Mouse (Mus musculus): ENCODE measurements around the gene Dcaf15.

Gene Dcaf15

DNA sequence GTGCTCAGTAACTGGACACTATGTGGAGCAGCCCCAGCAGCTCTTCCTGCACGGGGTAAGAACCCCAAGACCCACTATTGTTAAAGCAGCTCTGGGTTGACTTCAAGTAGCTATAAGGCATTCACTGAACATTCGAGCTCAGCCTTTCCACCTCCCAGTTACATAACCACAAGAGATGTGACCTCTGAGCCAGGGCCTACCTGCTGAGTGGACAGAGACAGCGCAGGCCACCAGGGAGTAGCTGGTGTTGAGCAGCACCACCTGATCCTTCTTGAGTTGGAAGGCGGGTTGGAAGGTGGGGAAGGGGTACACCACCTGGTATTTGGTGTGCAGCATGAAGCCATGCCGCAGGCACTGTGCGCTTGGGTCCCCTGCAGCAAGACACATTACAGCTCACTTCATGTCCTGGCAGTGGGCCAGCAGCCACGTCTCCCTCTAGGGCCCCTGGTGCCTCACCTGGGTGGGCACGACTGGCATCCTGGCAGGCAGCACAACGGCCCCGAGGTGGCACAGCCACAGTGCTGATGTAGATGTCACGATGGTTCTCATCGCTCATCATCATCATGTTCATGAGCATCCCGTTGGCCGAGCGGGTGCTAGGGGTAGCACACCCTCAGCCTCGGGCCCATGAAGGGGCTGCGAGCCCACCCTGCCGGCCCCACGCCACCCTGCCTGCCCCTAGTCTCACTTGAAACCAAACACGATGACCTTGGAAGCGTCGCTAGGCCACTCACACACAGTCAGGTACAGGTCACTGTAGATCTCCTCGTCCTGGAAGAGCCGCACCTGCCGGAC is 2.9 kb downstream of the Dcaf15 start:
- DNase-seq (ENCODE audit: low spot score in 2 of 2), result peak in 1 of 2 experiments; percentile 16

DNA sequence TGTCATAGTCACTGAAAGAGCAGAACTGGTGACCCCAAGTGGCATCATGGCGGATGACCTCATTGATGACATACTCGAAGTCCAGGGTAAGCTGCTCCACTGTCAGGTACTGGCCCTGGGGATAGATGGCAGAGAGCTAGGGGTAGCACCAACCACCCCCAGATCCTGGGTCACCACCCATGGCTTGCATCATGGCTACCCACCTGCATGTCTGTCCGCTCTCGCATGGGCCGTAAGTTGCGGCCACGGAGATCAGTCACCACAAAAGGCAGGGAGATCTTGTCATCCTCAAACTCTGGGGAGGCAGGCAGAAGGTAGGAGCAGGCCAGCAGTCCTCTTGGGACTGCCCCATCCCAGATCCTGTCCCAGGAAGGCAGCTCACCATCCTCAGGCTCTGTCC is 6.2 kb downstream of the Dcaf15 start:
- DNase-seq (ENCODE audit: low spot score in 2 of 2), result no peak

DNA sequence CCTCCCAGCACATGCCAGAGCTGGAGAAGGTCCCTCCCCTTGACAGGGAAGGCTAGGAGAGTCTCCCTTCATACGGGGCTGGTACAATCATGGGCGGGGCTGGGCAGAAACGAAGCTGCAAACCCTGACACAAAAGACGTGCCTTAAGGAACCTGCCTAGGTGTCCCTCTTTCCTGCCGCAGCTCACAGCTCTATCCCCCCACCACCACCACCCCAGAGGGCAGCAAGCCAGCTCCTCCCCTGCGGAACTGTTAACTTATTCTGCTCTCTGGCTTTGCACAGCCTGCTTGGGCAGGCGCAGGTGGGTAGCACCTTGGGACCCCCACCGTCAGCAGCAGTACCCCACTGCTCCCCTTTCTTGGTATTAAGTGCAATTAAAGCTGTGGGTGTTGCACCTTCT is 8.5 kb downstream of the Dcaf15 start:
- peak in 1 of 2 experiments; percentile 6 for DNase-seq (ENCODE audit: low spot score in 2 of 2)

DNA sequence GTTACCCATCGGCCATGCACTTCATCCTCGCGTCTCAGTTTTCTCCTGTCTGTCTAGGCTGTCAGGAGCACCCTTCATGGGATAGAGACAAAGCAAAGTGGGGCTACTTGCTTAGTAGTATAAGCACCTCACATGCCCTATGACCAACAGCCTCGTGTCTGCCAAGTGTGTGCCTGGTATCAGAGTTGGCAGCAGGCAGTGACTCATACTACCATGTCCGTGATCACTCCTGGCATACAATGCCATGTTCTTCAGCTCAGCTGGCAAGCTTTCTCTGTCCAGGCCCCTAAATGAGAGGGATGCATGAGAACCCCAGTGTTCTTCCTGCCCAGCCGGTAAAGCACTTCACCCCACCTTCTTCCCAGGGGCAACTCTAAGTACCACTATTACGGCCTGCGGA is 14.0 kb downstream of the Dcaf15 start:
- DNase-seq (ENCODE audit: low spot score in 2 of 2), result no peak

DNA sequence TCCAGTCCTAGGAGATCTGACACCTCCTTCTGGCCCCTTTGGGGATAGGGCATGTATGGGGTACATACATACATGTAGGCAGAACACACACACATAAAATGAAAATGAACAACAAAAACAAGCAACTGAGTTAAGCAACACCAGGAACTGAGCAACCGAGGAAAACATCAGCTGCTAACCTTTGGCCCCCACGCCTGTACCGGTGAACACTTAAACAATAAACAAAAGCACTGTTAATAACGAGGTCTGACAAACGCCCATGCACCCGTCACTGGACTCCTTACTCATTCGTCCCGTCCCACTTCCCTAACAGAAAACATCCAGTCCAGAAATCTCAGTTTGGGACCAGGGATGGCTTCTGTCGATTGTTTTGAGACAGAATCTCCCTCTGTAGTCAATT is 15.3 kb downstream of the Dcaf15 start:
- DNase-seq (ENCODE audit: low spot score in 2 of 2), result no peak

DNA sequence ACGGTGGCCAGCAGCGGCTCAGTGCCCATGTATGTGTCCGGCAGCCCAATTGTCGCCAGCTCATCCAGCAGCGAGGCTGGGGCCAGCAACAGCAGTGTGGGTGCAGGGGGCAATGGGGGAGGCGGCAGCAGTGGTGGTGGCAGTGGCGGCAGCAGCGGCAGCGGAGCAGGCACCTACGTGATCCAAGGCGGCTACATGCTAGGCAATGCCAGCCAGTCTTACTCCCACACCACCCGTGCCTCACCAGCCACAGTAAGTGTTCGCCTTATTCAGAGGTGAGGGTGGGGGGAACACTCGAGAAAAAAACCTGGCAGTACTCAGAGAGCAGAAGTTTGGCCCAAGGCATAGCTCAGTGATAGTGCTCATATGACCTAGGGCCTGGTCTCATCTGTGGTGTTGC is 16.7 kb downstream of the Dcaf15 start:
- DNase-seq (ENCODE audit: low spot score in 2 of 2), result no peak

DNA sequence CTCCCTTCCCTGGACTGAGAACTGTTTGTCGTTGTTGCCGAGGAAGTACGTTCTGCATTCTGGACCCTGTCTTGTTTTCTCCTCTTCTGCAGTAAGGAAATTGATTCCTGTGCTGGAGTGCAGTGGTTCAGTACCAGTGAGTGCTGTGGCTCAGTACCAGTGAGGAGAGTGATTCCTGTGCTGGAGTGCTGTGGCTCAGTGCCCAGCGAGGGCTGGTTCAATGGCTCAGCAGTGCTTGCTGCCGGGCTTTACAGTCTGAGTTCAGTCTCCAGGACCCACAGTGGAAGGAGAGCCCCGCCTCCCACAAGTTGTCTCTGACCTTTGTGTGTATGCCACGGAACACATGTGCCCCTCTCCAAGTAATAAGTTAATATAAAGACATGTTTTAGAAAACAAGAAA is 17.4 kb downstream of the Dcaf15 start:
- DNase-seq (ENCODE audit: low spot score in 2 of 2), result no peak

DNA sequence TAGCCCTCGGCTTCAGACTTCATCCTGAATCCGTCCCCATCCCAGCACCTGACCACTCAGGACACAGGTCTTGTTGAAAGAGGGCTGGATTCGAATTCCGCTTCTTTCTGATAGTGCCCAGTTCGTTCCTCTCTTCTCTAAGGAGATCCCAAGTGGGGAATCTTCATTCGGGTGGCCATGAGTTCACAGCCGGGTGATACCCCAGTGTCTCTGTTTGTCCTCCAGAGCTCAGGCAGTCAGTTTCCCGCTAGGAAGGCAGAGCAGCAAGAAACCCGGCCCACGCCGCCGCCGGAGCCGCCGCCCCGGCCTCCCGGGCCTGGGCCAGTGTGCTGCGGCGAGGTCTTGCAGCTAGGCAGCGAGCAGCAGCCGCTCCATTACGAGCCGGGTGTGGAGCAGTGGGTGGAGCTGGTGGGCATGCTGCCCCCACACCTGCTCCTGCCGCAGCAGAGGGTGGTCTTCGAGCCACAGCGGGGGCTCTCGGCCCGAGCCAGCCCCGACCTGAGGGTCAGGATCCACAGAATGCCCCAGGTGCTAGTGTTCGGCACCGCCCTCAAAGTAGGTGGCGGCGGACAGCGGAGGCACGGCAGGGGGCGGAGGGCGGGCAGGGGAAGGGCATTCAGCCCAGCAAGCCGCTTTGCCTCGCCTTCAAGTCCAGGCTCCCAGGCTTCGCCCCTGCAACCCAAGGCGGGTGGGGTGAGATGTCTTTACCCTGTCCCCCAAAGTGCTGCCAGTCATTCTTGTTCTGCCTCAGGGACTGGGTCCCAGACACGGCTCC is 20.0 kb downstream of the Dcaf15 start:
- DNase-seq (ENCODE audit: low spot score in 2 of 2), result no peak

DNA sequence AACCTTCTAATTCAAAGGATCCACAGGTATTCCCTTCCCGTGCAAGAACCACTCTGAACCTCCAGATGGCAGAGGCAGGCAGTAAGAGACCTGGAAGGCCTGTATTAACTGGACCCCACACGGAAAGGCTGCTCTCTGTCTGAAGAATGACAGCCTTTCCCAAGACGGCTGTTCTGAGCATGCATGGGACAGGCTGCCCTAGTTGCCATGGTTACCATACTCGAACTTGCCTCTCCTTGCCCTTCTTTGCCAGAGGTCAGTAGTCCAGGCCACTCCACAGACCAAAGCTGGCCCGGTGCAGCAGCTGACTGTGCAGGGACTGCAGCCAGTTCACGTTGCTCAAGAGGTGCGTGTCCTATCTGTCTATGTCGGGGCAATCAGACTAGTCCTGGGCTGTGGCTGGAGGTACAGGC is 20.7 kb downstream of the Dcaf15 start:
- DNase-seq (ENCODE audit: low spot score in 2 of 2), result no peak

DNA sequence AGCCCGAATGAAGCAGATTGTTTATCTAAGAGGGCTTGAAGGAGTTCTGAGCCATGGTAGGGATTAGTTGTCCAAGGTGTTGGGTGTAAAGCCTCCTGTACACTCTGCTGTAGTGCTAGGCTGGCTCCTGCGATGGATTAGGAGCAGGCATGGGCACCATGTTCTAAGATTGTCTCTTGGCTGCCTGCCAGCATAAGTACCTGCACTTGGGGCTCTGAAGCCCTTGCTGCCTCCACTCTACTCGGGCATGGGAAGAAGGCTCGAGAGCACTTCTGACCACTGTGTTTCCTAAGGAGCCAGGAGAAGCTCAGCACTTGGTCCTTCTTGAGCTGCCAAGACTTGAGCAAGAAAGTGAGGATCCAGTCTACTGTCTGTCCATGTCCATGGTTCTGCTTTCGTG is 25.4 kb downstream of the Dcaf15 start:
- no peak for DNase-seq (ENCODE audit: low spot score in 2 of 2)

DNA sequence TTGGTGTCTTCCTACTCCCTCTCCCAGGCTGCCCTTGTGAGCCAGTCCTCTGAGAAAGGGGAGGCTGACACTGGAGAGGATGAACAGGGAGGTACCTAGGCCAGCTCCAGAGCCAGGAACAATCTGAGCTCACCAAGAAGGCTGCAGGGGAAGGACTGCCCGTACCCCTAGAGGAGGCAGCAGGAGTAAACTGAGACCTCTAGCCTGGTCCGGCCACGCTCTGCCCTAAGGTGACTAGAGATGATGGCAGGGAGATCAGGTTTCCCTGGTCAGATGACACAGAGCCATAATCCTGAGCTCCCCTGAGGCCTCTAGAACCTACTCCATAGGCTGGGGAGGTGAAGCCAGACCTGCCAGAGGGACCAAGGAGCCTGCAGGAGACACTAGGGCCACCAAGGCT is 27.7 kb downstream of the Dcaf15 start:
- no peak for DNase-seq (ENCODE audit: low spot score in 2 of 2)

DNA sequence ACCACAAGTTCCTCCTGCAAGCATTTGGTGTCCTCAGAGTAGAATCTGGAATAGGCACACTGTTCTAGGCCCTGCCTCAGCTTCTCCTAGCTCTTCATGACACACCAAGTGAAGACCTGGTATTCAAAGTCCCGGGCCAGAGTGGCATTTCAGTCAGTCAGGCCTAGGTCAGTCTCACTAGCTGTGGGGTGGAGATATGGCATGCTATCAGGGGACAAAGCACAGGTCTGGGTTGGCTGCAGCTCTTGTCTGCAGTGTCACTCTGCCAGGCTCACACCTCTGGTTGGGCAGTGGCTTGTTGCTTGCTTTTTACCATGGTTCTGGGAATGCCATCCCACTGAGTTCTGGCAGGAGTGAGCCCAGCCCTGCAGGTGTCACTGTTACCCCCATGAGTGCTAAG is 28.2 kb downstream of the Dcaf15 start:
- DNase-seq (ENCODE audit: low spot score in 2 of 2), result no peak

DNA sequence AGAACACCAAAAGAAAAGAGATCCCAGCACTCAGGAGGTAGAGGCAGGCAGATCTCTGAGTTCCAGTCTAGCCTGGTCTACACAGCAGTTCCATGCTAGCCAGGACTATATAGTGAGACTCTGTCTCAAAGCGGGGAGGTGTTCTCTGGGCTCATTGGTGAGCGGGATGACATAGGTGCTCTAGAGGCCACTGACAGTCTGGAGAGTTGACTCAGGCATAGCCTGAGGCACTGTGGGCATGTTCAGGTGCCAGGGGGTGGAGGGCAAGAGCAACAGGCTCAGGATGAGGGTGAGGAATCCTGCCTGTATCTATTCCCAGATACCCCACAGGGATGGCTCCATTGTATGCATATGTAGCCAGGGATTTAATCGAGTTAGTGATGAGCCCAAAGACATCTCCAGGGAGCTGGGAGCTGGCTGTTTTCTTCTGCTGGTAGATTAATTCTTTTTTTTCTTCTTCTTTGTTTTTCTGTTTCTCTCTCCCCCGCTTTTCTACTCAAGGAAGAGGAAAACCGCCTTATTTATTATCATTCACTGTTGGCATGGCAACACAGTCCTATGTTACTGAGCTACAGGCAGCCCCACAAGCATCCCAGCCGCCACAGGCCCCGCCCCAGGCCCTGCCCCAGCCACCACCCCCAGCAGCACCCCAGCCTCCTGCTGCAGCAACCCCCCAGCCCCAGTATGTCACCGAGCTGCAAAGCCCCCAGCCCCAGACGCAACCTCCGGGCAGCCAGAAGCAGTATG is 31.2 kb downstream of the Dcaf15 start:
- no peak for DNase-seq (ENCODE audit: low spot score in 2 of 2)

DNA sequence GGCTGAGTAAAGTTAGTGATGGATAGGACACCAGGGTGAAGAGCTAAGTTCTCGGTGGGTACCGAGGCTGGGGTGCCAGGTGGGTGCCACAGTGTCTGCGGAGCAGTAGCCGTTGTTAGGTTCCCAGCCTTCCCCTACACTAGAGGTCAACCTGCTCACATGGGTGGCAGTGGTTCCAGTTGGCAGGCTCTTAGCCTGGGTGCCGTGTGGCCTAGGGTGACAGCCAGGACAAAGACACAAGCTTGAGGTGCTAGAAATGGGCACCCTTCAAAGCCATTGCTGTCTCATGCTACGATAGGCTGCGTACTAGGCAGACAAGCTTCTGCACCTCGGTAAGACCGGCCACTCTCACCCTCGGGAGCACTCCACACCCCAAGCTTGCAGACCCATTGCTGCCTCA is 32.2 kb downstream of the Dcaf15 start:
- DNase-seq (ENCODE audit: low spot score in 2 of 2), result no peak

DNA sequence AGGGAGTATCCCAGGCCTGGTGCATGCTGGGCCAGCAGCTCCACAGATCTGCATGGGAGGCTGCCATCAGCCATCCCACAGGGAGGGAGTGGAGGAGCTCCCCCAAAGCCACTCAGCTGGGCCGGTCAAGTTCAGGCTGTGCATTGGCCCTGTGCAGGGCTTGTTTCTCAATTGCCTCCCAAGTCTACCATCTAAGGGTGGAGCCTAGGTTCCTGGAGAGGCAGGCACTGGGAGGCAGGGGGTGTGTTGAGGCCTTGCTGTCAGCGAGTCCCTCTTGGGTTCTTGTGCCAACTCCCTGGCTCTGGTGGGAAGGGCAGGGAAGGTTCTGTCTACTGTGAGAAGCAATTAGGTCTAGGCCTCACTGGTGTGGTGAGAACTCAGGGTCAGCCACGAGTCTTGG is 32.6 kb downstream of the Dcaf15 start:
- no peak for DNase-seq (ENCODE audit: low spot score in 2 of 2)

DNA sequence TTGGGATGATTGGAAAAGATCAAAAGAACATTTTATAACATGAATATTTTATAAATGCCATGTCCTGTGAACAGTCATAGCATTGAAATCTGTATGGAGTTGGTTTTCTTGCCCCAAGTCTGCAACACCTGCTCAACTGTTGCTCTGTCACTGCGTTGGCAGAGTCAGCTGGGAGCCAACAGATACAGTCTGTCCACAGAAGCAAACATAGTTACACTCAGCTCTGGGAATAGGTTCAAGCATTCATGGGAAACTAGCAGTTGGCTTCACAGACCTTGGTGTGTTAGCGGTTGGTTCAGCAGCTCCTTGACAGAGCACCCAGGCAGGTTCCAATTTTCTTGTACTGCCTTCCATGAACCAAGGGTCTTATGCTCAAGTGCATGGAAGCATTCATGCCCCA is 33.9 kb downstream of the Dcaf15 start:
- no peak for DNase-seq (ENCODE audit: low spot score in 2 of 2)

DNA sequence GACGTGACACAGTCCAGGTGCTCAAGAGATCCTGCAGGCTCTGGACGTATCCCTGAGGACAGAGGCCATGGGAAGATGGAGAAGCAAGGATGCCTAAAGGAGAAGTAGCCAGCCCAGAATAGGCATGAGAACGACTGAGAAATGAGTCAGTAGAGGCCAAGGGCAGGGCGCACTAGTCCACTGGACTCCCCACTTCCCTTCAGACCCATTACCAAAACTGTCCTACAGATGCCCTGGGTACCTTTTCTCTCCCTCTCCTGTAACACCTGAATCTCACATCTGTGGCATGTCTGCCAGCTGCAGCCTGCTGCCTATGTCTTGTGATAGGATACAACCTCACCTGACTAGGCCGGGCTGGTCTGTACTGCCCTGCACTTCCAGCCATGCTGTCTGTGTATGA is 34.3 kb downstream of the Dcaf15 start:
- DNase-seq (ENCODE audit: low spot score in 2 of 2), result no peak

DNA sequence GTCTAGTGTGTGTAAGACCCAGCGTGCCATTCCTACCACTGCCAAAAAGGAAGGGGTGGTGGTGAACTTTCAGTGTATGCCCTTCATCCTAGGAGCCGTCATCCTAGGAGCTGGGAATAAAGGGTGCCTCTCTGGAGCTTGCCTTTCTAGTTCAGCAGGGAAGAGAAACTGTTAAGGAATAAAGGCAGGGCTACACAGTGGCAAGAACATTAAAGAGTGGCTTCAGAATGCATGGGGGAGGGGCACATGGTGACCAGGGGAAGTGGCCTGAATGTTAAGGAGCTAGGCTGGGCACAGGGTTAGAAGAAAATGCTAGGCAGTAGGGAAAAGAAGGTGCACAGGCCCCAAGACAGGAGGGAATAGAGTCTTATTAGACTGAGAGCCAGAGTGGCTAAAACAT is 34.8 kb downstream of the Dcaf15 start:
- DNase-seq (ENCODE audit: low spot score in 2 of 2), result no peak

DNA sequence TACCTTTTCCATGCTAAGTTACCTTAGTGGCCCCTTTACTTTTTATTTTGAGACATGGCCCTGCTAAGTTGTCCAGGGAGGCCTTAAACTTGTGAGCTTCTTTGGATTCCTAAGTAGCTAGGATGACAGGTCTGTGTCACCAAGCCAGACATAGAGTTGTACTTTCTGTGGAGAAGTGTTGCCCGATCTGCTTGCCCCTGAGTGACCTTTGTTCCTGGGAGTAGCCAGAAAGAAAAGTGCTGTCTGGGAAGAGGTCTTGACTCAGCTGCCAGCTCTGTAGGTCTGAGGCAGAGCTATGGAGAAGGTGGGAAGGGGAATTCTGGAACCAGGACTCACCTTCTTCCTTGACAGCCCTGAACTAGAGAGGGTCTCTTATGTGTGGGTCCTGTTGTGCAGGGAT is 35.4 kb downstream of the Dcaf15 start:
- no peak for DNase-seq (ENCODE audit: low spot score in 2 of 2)

DNA sequence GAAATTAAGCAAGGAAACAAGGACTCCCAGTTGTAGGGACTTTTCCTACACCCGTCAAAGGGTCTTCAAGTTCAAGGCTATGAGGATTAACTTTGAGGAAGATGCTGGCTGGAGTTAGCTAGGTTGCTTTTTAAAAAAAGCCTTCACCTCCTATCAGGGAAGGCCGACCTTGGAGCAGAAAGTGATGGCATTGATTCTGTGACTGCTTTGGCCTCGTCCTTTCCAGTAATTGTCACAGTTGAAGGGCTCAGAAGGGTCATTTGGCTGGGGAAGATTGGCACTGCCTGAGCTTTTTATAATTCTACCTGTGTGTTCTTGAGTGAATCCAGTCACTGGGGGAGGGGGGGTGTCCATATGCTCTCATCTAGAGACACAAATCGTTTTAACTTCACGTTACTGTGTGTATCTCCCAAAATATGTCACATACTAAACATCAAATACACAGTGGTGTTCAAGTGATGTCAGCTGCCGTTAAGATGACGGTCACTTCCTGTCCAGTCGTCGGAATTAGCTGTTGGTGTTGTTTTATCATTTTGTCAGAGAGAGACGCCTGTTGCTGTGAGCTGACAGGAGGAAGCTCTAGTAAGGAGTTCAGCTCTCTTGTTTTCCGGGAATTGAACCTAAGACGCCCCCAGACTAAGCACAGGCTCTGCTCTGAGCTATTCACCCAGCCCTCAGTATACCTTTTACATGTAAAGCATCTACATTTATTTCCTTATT is 36.1 kb downstream of the Dcaf15 start:
- DNase-seq (ENCODE audit: low spot score in 2 of 2), result no peak

DNA sequence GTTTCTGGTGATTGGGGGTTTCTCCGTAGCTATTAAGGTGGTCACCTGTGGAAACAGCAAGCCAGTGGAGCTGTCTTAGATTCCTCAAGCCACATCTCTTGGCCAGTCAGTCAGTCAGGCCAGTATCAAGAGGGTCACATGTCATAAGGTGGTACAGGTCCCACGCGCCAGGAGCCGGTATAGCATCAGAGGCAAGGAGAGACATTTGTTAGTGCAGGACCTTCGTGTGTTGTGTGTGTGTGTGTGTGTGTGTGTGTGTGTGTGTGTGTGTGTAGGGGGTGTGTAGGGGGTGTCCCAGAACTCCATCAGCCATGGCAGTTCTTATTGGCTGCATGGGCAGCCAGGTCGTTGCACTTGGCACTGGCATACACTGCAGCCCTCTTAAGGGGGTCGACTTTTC is 36.7 kb downstream of the Dcaf15 start:
- no peak for DNase-seq (ENCODE audit: low spot score in 2 of 2)

DNA sequence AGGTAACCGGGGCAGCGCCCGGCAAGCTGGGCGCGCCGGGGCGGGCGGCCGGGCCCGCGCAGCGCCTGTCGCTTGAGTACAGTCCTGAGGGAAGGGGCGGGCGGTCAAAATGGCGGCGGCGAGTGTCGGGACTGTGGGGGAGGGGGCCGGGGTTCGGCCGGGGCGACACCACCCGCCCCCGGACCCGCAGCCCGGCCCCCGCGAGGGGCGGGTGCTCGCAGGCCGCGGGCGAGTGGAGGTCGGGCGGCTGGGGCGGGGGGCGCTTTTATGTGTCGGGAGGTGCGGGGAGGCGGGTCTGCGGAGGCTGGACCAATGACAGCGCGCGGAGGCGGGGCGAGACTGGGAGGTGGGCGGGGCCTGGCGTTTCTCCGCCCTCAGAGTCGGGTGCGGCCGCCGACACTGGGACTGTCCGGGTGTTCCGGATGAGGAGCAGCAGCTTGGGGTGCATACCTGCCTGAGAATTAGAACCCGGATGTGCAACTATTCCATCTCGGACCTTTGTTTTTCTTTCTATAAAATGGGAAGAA is 37.5 kb downstream of the Dcaf15 start:
- DNase-seq (ENCODE audit: low spot score in 2 of 2), result peak; percentile 90 to 95
